Mouse (Mus musculus): ENCODE data around the gene Shkbp1. TPM values are rescaled to one million over a fixed set of nuclear protein-coding genes. Genes with fewer than 3 reads are reported as not detected.

Shkbp1 gene
- total RNA-seq, 1 experiment from 2014 or later: 28.6 TPM

DNA sequence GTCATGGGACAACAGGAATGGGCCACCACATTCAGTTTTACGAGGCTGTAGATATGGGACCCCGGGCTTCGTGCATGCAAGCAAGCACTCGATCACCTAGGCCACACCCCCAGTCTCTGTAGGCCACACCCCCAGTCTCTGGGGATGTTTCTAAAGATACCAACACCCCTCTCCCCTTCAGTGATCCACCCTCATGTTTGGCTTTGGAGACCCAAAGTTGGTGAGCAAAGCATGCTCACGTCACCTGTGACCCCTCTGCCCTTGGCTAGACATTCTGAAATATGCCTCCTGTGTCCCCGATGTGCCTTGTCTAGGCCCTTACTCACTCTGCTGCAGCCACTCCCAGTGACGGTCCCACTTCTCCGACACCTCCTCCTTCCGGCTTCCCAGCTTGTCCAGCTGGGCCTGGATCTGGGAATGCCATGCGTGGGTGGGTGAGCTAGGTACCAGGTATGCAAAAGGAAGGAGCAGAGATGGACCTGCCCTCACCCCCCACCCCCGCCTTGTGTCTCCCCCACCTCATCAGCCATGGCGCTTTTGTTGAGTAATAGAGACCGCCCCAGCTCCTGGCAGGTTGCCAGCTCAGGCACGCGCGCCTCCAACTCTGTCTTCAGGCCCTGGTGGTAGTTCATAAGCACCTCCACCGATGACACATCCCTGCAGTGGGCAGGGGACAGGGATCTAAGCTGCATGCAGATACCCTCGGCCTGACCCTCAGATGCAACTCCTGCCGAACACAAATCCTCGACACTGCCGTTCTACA, 10.4 kb upstream of the Shkbp1 start:
- no peak for DNase-seq

DNA sequence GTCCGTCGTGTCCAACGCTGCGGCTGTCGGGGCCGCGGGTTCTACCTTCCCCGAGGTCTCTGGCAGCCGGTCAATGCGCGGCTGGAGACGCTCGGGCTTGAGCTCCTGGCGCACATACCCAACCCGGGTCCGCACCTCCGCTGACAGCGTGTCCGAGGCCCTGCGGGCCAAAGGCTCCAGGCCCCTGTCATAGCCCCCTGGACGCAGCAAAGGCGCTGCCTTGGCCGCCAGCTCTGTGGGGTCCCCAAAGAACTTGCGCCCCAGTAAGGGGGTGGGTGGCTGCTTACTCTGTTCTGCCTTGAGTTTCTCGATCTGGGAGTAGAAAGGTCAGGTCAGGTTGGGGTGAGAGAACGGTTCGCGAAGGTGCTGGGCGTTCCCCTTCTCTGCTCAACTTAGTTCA, 8.6 kb upstream of the Shkbp1 start:
- DNase-seq: no peak

DNA sequence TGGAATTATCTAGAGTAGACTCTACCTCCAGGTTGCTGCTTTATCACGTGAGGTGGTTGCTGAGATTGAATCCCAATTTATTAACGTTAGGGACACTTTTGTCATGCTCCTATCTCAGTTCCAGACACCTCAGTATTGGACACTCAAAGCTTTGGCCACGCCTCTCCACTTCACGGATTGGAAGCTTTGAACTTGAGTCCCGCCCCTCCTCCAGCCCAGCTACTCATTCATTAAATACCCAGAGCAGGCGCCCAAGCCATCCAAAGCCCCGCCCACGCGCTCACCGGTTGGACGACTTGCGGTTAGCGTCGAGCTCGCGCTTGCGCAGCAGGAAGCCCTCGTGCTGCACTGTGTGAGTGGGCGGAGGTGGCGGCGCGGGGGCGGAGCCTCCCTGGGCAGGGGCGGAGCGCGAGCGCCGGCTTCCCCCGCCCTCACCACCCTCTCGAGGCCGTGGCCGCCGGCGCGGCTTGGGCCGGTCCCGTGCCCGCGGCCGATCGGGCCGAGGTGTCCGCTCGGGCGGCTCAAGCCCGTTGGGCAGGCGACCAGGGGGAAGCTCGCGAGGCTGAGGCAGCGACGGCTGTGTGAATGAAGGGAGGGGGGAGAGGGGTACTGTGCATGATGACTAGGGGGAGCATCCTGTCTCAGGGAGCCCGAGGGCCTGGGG, 5.6 kb upstream of the Shkbp1 start:
- DNase-seq: peak; percentile 99

DNA sequence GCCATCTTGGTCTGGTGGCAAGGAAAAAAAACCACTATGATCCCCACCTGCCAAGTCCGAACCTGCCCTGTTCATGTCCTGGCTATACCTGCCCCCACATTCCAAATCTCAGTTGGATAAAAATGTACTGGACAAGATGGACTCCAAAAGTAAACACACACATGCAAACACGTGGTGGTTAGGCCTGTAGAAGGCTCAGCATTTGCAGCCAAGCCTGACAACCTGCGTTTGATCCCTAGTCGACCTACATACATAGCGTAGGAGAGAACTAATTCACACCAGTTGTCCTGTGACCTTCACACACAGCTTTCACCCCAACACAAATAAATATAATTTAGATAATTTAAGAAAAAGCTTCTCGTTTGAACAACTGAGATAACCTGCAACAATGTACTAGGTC, 4.9 kb upstream of the Shkbp1 start:
- no peak for DNase-seq

DNA sequence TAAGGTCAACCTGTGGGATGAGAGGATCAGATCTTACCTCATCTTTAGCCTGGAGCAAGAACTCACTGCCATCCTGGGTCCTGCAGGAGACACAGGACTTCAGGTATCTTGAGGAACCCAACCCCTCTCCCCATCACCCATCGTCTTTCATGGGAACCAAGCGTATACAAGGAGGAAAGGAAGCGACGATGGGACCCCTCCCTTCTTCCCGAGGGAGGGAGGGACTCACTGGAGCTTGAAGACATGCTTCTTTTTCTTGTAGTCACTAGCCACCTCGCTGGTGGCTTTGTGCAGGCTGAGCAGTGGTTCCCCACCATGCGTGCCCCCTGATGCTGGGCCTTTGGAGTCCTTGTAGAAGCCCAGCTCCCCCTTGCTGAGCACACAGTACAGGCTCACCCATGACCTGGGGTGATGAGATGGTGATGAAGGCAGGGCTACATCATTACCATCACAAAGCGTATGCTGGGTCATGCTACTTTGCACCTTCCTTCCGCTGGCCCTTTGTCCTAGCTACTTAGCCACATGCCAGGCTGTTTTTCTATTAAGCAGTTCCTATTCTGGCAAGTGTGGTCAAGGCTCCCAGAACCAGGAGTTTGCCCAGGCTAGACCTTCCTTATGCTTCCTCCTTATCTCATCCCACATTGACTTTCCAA, 4.0 kb upstream of the Shkbp1 start:
- DNase-seq: no peak

DNA sequence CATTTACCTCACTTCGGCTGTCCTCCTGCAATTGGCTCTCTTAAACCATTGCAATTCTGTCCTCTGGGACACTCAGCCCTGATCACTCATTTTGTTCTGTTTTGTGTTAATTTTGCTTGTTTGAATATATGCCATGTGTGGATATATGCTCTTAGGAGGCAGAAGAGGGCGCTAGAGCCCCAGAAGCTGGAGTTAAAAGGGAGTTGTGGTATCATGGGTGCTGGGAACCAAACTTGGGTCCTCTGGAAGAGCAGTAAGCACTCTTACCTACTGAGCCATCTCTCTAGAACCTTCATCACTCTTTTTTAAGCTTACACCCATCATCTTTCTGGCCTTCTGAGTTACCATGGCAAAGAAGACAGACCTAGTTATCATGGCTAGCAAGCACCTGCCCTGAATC, 3.3 kb upstream of the Shkbp1 start:
- DNase-seq: no peak

DNA sequence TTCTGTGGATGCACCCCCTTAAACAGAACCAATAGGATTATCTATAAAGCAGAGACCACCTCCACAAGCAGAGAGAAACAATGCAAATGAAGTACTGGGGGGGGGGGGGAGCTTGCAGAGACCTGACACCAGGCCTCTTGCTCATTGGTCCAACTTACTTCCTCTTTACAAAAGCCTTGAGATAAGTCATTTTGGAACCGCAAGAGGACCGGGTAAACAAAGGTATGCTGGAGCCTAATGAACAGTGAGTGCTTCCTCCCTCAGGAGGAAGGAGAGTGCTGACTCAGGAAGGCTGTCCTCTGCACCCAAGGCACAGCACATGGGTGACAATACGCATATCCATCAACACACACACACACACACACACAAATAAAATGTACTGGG, 1.8 kb upstream of the Shkbp1 start:
- no peak for DNase-seq

DNA sequence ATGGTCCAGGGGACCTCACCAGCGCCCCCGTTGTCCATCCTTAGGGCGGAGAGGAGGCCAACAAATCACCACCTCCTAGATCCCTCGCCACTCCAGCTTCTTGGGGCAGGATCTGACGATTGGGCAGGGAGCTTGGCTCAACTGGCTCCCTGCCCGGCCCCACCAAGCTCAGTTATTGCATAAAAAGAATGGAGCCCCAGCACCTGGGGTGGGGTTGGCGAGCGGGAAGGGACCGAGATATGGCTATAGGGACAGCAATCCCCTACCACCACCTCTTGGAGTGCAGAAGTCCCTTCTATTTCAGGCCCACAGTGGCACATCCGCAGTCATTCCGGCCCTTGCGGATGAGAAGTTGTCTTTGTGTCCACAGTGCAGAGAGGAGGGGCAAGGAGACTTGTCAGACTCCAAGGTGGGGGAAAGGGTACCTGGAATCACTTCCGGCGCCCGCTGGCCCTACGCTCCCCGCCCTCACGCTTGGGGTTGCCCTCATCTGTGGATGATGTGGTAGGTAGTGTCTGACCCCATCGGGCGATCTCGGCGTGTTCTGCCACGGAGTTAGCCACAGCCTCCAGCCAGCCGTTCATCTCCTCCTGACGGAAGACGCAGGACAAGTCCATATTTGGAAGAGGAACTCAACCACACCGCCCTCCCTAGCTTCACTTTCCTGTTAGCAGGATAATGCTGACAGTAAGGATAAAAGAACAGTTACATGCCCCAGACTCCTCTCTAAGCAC, 1.2 kb upstream of the Shkbp1 start, which contains the start of gene Gm20479:
Gm20479 (minus strand) TSS at position 559 of the 734 bp plus-strand sequence.
- no peak for DNase-seq

DNA sequence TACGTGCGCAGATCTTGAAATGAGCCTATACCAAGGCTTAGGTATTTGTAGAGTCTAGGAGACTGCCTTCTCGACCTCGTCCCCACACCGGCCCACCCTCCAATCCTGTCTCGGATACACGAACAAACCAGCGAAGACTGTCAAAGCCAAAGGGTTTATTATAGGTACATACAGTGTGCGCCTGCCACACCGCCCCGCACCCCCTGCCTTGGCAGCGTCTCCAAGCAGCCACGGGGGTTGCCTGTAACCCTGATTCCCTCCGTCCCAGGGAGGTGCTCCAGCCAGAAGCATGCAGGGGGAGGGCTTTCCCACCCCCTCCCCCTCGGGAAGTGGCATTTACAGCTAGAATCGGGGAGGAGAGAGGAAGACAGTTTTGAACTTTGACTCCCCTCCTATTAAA, 429 bp upstream of the Shkbp1 start:
- peak; percentile 44 for DNase-seq

DNA sequence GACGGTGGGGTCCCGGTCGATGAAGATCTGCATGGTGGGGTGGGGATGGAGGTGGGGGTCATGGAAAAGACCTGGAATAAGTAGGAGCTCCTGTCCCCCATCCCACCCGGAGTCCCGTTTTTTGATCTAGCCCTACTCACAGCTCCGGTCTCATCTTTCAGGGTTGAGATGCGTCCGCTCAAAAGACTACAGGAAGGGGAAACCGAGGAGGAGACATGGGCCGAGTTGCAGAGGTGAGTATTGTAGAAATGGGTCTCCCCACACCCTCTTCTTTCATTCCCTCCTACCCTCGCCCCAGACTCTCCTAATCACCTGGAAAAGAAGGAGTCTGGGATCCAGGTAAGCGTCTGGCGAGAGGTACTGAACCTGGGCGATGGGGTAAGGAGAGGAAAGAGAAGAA, 558 bp downstream of the Shkbp1 start:
- no peak for DNase-seq

DNA sequence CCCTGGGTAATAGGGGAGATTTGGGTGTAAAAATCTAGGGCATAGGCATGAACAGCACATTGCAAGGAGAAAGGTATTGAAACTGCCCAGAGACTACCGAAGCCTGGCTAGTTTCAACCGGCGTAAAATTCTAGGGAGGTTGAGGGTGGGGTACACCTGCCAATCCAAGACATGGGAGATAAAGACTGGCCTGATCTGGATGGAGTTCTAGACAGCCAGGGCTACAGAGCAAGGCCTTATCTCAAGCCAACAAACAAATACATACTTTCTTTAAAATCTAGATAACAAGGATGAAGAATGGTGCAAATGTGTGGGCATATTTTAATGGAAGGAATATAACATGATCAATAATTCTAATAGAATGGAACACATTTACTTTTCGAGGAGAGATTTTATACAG, 1.0 kb downstream of the Shkbp1 start:
- no peak for DNase-seq

DNA sequence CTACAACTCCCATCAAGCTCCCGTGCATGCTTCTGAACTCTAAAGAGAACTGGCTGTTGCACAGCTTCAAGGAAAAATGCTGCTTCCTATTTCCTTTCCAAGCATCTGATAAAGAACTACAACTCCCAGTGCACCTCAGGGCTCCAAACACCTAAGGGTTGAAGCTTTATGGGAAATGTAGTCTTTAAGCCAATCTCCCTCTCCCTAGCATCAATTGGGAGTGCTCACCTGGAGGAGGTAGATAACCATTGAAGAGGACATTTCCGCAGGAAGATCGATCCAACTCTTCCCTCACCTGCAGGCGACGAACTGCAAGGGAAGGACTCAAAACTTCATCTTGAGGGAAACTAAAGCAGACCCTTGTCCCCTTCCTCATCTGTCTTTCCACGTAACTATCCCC, 1.7 kb downstream of the Shkbp1 start:
- no peak for DNase-seq

DNA sequence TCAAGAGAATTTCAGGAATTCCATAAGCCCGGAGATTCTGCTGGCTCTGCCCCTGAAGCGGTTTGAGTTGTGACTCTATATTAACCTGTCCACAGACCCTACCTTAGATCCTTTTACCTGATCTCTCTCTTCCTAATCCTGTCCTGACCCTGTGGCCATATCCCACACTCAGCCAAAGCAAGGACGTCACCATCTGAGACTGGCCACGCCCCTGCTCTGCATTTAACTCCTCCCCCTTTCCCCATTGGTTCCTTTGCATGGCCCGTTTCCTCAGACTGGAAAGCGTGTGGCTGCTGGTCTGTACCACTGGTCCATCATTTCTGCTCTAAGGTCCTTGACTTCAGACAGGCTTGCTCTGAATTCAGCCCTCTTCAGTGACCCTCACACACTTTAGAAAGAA, 10.4 kb downstream of the Shkbp1 start:
- no peak for DNase-seq

DNA sequence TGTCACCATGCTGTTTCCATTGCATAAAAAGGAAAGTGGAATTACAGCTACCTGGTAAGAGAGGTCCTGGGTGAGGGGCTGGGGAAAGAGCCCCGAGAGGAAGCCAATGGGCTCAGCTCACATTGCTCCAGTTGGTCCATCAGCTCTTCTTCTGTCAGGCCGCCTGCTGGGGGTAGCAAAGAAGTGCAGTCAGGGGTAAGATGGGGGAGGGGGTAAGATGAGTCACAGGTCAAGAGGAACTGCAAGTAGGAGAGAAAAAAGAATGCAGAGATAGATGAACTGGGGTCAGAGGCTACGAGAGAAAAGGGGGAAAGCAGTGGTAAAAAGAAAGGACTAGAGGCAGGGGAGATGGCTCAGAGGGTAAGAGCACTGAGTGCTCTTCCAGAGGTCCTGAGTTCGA, 13.2 kb downstream of the Shkbp1 start:
- DNase-seq: no peak

DNA sequence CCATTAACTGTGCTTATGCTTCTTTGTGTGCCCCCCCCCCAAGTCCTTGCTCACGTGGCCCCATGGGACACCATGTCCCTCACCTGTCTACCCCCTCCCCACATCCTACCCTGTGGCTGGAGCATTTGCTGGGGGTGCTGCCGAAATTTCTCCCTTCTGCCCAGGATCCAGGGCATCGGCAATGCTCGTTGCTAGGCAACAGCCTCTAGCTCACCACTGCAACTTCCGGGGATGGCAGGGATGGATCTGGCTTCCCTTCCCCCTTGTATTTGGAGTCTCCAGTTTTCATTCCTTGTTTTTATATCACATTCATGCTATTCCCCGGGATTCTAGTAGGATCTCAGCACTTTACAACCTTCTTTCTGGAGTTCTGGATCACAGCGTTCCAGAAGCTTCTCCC, 16.3 kb downstream of the Shkbp1 start:
- no peak for DNase-seq

DNA sequence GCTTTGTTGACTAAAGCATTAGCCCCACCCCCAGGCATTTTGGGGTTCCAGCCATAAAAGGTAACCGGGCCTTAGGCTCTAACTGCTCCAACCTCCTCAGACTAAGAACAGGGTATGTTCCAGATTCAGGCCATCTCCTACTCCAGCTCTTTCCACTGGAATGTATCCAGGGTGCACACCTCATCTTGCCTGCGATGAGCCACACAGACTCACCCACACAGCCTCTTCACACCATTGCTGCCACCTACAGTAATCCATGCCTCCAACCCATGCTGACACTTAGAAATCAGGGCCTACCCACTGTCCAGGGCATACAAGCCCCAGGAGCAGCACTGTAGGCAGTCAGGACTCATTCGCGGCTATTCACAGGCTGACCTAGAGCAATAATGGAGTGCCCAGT, 16.7 kb downstream of the Shkbp1 start:
- DNase-seq: no peak

DNA sequence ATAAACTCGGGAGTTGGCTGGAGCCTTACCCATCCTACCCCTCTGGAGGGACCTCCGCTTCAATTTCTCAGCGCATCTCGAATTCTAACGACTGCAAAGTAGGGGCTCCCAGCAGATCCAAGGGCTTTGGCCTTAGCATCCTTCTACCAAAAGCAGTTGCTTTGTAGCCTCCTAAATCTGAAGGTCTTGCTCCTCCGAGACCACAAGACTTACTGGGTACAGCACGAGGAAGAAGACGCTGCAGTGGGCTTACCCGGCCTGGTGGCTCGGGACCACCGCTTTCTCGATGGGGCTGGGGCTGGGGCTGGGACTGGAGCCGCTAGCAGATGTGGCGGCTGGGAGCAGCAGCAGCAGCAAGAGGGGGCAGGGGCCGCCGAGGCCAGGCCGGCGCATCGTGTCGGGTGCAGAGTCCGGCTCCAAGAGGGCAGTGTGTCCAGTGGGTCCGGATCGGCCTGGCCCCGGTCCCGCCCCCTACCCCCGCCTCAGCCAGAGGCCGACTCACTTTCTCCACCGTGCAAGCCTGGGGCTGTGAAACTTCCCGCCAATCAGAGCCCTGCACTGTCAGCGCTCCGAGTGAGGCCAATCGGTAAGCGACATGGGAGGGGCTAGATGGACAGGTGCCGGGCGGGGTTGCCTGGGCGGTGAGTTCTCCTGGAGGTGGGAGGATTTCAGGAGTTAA, 18.5 kb downstream of the Shkbp1 start, which contains the start of gene Ltbp4:
Ltbp4 (minus strand) TSS at position 518 of the 679 bp plus-strand sequence.
- no peak for DNase-seq

DNA sequence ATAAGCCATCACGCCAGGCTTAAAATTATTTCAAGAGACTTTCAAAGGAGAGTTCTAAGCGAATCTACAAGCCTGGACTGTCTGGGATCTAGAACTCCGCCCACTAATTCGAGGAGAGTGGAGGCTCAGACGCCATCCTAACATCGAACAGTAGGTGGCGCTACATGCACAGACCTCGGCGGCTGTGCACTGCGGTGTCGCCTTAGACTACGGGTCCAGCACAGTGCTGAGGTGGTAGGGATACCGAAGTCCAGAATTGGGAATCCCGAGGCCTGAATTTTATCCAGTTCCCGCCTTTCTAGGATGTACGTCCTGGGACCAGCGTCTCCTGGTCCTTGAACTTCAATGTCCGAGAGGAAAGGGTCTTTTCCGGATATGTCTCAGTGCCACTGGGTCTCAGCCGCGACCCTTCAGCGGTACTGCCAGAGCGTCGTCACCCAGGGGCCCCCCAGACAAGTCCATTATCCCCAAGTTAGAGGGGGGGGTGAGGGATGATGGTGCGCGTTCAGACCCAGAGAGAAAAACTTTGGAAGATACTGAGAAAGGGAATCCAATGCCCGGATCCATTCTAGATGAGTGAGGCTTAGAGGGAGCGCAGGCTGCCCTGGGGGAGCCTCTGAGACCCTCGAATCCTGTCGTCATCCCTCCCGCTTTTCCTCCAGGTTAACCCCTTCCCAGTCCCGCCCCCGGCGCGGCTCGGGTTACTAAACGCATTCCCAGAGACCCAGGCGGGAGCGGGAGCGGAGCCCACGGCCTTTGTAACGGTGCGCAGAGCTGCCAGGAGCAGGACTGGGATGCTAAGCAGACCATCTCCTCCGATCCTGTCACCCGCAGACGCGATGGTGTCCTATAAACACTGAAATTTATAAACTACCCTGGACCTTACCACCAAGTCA, 19.6 kb downstream of the Shkbp1 start:
- DNase-seq: peak; percentile 88

DNA sequence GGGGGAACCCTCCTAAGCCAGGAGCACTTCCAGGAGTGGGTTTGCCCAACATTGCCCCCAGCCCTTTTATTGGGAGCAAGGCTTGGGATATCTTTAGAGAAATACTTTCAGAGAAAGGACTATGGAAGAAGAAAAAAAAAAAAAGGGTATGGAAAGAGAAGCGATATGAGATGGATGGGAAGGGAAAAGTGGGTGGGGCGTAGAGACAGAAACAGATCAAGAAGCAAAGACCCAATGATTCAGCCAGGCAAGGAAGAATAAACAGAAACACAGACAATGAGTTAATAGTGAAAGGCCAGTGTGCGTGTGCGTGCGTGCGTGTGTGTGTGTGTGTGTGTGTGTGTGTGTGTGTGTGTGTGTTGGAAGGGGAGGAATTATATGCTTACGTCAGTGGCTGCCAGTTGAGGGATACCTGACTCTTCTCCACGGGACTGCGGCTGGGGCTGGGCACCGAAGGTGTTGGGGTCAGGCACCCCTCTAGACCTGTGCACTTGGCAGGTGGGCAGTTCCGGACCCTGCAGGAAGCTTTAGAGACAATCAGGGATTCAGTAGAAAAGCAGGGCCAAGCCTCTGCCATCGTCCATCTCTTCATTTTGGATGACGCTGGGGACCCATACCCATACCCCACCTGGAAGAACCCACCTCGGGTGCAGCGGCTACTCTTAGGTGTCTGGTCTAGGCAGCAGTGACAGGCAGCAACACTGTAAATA, 20.7 kb downstream of the Shkbp1 start:
- no peak for DNase-seq

DNA sequence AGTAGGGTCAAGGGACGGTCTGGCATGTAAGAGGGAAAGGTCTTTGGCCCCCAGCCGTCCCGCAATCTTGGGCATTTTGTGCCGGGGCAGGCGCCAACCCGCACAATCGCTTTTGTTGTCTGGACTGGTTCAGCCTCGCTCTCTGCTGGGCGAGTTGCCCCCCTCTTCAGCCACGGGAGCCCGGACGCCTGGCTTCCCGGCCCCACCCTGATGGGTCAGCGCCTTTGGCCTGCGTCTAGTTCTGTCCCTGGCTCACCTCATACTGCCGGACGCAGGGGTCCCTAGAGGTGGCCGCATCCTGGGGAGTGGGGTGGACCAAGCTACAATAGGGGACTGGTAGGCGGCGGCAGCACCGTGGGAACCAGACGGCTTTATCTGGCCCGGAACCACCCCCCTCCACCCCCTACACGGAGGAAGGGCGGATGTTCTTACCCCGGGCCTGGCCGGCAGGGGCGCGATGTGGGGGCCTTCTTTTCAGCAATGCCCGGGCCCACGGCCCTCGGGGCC, 21.4 kb downstream of the Shkbp1 start:
- DNase-seq: no peak

Data from adrenal gland, postnatal 25 days (tissue).